Mouse (Mus musculus): ENCODE measurements around the gene Odf2. TPM values are rescaled to one million over a fixed set of nuclear protein-coding genes. Genes with fewer than 3 reads are reported as not detected.

Gene Odf2
- total and polyA plus RNA-seq, 3 experiments = 49.3 to 82.8 TPM; not detected in 1

- Histone ChIP-seq H3K4me1 (ENCODE audit: control insufficient read depth in 1 of 2, insufficient read depth in 2 of 2, low read length in 2 of 2) (peaks cover 0 to 9% of the 10 kb centered on the region in 2 experiments; a peak in 2 of 4 replicates), H3K9me3 (replicated peaks; ENCODE audit: insufficient read depth, low read length) (no peaks in the 10 kb centered on the region), H3K79me2 (ENCODE audit: control insufficient read depth, insufficient read depth, low read length, poor library complexity) (no peaks in the 10 kb centered on the region), H3K27me3 (ENCODE audit: control insufficient read depth in 1 of 2, insufficient read depth in 2 of 2, low read length in 2 of 2) (no peaks in the 10 kb centered on the region), H3K4me3 (ENCODE audit: control insufficient read depth in 1 of 2, insufficient read depth in 1 of 2, low read depth in 2 of 2, low read length in 2 of 2) (no peak overlapping the region), H3K36me3 (ENCODE audit: control insufficient read depth in 1 of 2, insufficient read depth in 2 of 2, low read length in 2 of 2) (peaks cover 0 to 9% of the 10 kb centered on the region in 2 experiments; a peak in 2 of 4 replicates), H3K9ac (ENCODE audit: control insufficient read depth, low read depth, low read length, poor library complexity, severe bottlenecking) (no peak overlapping the region), H3K27ac (ENCODE audit: control insufficient read depth, low read depth, low read length) (peak overlapping the region; percentile 32; the same call in 1 of the 2 replicates)
- peak; percentile 91 for DNase-seq (ENCODE audit: low read depth, low spot score)
- TF ChIP-seq ELF1 (IDR thresholded peaks at IDR 0.05; ENCODE audit: low read depth, low read length) = no peak
- TF ChIP-seq MYC (IDR thresholded peaks at IDR 0.05; ENCODE audit: low read depth, low read length) = 0 out of 2 replicates have a peak, but pooled peaks have one; percentile 67
- TF ChIP-seq MAFK (IDR thresholded peaks at IDR 0.05; ENCODE audit: borderline replicate concordance, low read depth, low read length) = peak; percentile 19; the same call in 1 of the 2 replicates
- 0 out of 2 replicates have a peak, but pooled peaks have one; percentile 31 for TF ChIP-seq KAT2A (conservative IDR thresholded peaks at IDR 0.05; ENCODE audit: low read depth, low read length)
- no peak for TF ChIP-seq ZMIZ1 (IDR thresholded peaks at IDR 0.05; ENCODE audit: low read depth, low read length)
- no peak for TF ChIP-seq CHD1 (IDR thresholded peaks at IDR 0.05; ENCODE audit: low read depth, low read length)
- TF ChIP-seq RCOR1 (IDR thresholded peaks at IDR 0.05; ENCODE audit: low read depth, low read length) = peak; percentile 100
- peak; percentile 96 for TF ChIP-seq GATA1 (IDR thresholded peaks at IDR 0.05; ENCODE audit: low read depth, low read length)
- TF ChIP-seq POLR2AphosphoS2 (IDR thresholded peaks at IDR 0.05; ENCODE audit: low read length) = no peak
- peak; percentile 97 for TF ChIP-seq TBP (IDR thresholded peaks at IDR 0.05; ENCODE audit: low read depth, low read length)
- 0 out of 2 replicates have a peak, but pooled peaks have one; percentile 29 for TF ChIP-seq MEF2A (IDR thresholded peaks at IDR 0.05; ENCODE audit: extremely low read depth, insufficient replicate concordance, low read depth, low read length, poor library complexity, severe bottlenecking)
- no peak for TF ChIP-seq JUND (IDR thresholded peaks at IDR 0.05; ENCODE audit: low read depth, low read length)
- no peak for TF ChIP-seq CHD2 (IDR thresholded peaks at IDR 0.05; ENCODE audit: low read length)
- TF ChIP-seq CTCF (IDR thresholded peaks at IDR 0.05 in 2 of 3, conservative IDR thresholded peaks at IDR 0.05 in 1 of 3; ENCODE audit: control insufficient read depth in 1 of 3, insufficient read depth in 1 of 3, low read depth in 2 of 3, low read length in 3 of 3, poor library complexity in 1 of 3, severe bottlenecking in 1 of 3) = no peak
- no peak for TF ChIP-seq ZNF384 (IDR thresholded peaks at IDR 0.05; ENCODE audit: low read depth, low read length)
- TF ChIP-seq POLR2A (IDR thresholded peaks at IDR 0.05; ENCODE audit: control insufficient read depth in 1 of 2, insufficient read depth in 1 of 2, low read depth in 1 of 2, low read length in 2 of 2, poor library complexity in 1 of 2) = no peak
- TF ChIP-seq E2F4 (IDR thresholded peaks at IDR 0.05; ENCODE audit: borderline replicate concordance, low read depth, low read length) = no peak
- TF ChIP-seq USF2 (IDR thresholded peaks at IDR 0.05; ENCODE audit: borderline replicate concordance in 1 of 2, insufficient read depth in 1 of 2, low read depth in 1 of 2, low read length in 2 of 2) = no peak
- TF ChIP-seq USF1 (IDR thresholded peaks at IDR 0.05; ENCODE audit: low read depth, low read length) = no peak
- TF ChIP-seq RAD21 (IDR thresholded peaks at IDR 0.05; ENCODE audit: low read depth, low read length) = no peak
- no peak for TF ChIP-seq NELFE (IDR thresholded peaks at IDR 0.05; ENCODE audit: low read depth, low read length)
- TF ChIP-seq SIN3A (IDR thresholded peaks at IDR 0.05; ENCODE audit: low read length) = peak; percentile 71
- TF ChIP-seq MXI1 (IDR thresholded peaks at IDR 0.05; ENCODE audit: low read depth, low read length) = peak; percentile 77; the same call in 1 of the 2 replicates
- peak; percentile 75; the same call in 1 of the 2 replicates for TF ChIP-seq MAZ (IDR thresholded peaks at IDR 0.05; ENCODE audit: low read depth, low read length)
- TF ChIP-seq EP300 (IDR thresholded peaks at IDR 0.05; ENCODE audit: low read depth in 1 of 2, low read length in 2 of 2) = peak; percentile 92 to 93
- peak; percentile 94 for TF ChIP-seq BHLHE40 (IDR thresholded peaks at IDR 0.05; ENCODE audit: borderline replicate concordance, low read depth, low read length)
- no peak for TF ChIP-seq MYB (IDR thresholded peaks at IDR 0.05; ENCODE audit: low read depth, low read length)
- TF ChIP-seq ETS1 (IDR thresholded peaks at IDR 0.05; ENCODE audit: low read depth, low read length) = peak; percentile 80
- peak; percentile 97 for TF ChIP-seq TCF12 (IDR thresholded peaks at IDR 0.05; ENCODE audit: low read depth, low read length)
- peak; percentile 34; the same call in 1 of the 2 replicates for TF ChIP-seq MAX (IDR thresholded peaks at IDR 0.05; ENCODE audit: low read length)
- no peak for TF ChIP-seq HCFC1 (IDR thresholded peaks at IDR 0.05; ENCODE audit: low read depth, low read length)
- TF ChIP-seq TAL1 (IDR thresholded peaks at IDR 0.05; ENCODE audit: low read length) = peak; percentile 95
- no peak for TF ChIP-seq GABPA (IDR thresholded peaks at IDR 0.05; ENCODE audit: low read depth, low read length)
- TF ChIP-seq POLR2AphosphoS5 (IDR thresholded peaks at IDR 0.05; ENCODE audit: borderline replicate concordance, low read depth, low read length) = no peak
- TF ChIP-seq SMC3 (IDR thresholded peaks at IDR 0.05; ENCODE audit: low read depth, low read length) = no peak
- TF ChIP-seq ZKSCAN1 (IDR thresholded peaks at IDR 0.05; ENCODE audit: low read depth, low read length) = no peak
Measured at GRCm38 (mm10) chr2:29971838-29972635, 83.0 kb downstream of the Odf2 start.
